Mouse (Mus musculus) hindbrain, embryonic 14.5 days (tissue): Measurements from ENCODE around the gene Lrrc15. TPM values are rescaled to one million over a fixed set of nuclear protein-coding genes. Genes with fewer than 3 reads are reported as not detected.

Experiments
- ATAC-seq: fragments of 200-750 bp; cut with Nextera tagmentation; 2 replicates; pipeline ENCODE4 v1.8.0; 2017; ENCODE audit warnings: moderate number of reproducible peaks, mild to moderate bottlenecking, moderate TSS enrichment, moderate library complexity; ENCODE audit not compliant: low FRiP score
- DNase-seq: peaks from one replicate; pipeline ENCODE4 v3.0.0-alpha.2; 2015; ENCODE audit warnings: low spot score
- H3K27ac ChIP-seq: fragments of 300-500 bp; sonication (generic); 2 replicates; pipeline ENCODE4 v1.5.1; 2014; ENCODE audit warnings: mild to moderate bottlenecking, moderate library complexity
- H3K27me3 ChIP-seq: fragments of 300-500 bp; sonication (generic); 2 replicates; pipeline ENCODE4 v1.6.1; 2014; ENCODE audit warnings: mild to moderate bottlenecking, low read length, mixed read lengths; ENCODE audit not compliant: control insufficient read depth, insufficient read depth
- H3K36me3 ChIP-seq: fragments of 300-500 bp; sonication (generic); replicated peaks from 2 replicates; pipeline ENCODE4 v1.6.1; 2014; ENCODE audit not compliant: control insufficient read depth, insufficient read depth
- H3K4me1 ChIP-seq: fragments of 300-500 bp; sonication (generic); replicated peaks from 2 replicates; pipeline ENCODE4 v1.6.1; 2014; ENCODE audit warnings: antibody characterized with exemption, low read length, mixed read lengths; ENCODE audit not compliant: control insufficient read depth, insufficient read depth
- H3K4me2 ChIP-seq: fragments of 300-500 bp; sonication (generic); replicated peaks from 2 replicates; pipeline ENCODE4 v1.6.1; 2014; ENCODE audit warnings: mild to moderate bottlenecking, moderate library complexity
- H3K4me3 ChIP-seq: fragments of 300-500 bp; sonication (generic); replicated peaks from 2 replicates; pipeline ENCODE4 v1.5.1; 2014; ENCODE audit warnings: mild to moderate bottlenecking, low read length
- H3K9ac ChIP-seq: fragments of 300-500 bp; sonication (generic); 2 replicates; pipeline ENCODE4 v1.6.1; 2014
- H3K9me3 ChIP-seq: fragments of 300-500 bp; sonication (generic); 2 replicates; pipeline ENCODE4 v1.6.1; 2016; ENCODE audit warnings: low read length; ENCODE audit not compliant: control insufficient read depth
- WGBS: fragments of 180-500 bp; shearing (Covaris S2); extraction: QIAGEN DNeasy Blood & Tissue Kit; methylation state at CpG from one replicate; pipeline ENCODE4 v1.1.7; 2014; 5-methylcytosine and 5-hydroxymethylcytosine counted together
- polyA plus RNA-seq: library from polyadenylated mRNA; unstranded; fragments of >200 nt; fragmentation: Nextera tagmentation; extraction: Ambion mirVana; gene quantifications from 2 replicates; pipeline ENCODE4 v1.2.1, GENCODE M21; 2014

The Lrrc15 gene
- polyA plus RNA-seq, 1 experiment from 2014 or later = 0.31 TPM

- no peak overlapping the region for H3K27ac ChIP-seq
- H3K4me1 ChIP-seq = 0 out of 2 replicates have a peak, but pooled peaks cover 7% of the 10 kb centered on the region
- no peaks in the 10 kb centered on the region for H3K36me3 ChIP-seq
- H3K4me2 ChIP-seq = peak overlapping the region; percentile 49
- H3K27me3 ChIP-seq = peaks cover 44% of the 10 kb centered on the region
- WGBS = 2% methylated on average over 15 of the region's 15 CpGs
- peak; percentile 42 for ATAC-seq
- 0 out of 2 replicates have a peak overlapping the region, but pooled peaks have one; percentile 3 for H3K9ac ChIP-seq
- 0 out of 2 replicates have a peak overlapping the region, but pooled peaks have one; percentile 1 for H3K4me3 ChIP-seq
- no peaks in the 10 kb centered on the region for H3K9me3 ChIP-seq
- peak; percentile 73 for DNase-seq
Measured at GRCm38 (mm10) chr16:30283743-30284337, 784 bp upstream of the Lrrc15 start.

- DNase-seq (no peak), ATAC-seq (no peak)
- H3K9ac ChIP-seq = no peak overlapping the region
- H3K36me3 ChIP-seq = no peaks in the 10 kb centered on the region
- H3K27me3 ChIP-seq = peaks cover 44% of the 10 kb centered on the region
- no peak overlapping the region for H3K4me2 ChIP-seq
- WGBS = 13% methylated on average over 4 of the region's 4 CpGs
- H3K27ac ChIP-seq = no peak overlapping the region
- H3K4me1 ChIP-seq = 0 out of 2 replicates have a peak, but pooled peaks cover 7% of the 10 kb centered on the region
- no peaks in the 10 kb centered on the region for H3K9me3 ChIP-seq
- no peak overlapping the region for H3K4me3 ChIP-seq
Measured at GRCm38 (mm10) chr16:30280676-30281297, 2.3 kb downstream of the Lrrc15 start.

- DNase-seq (no peak), ATAC-seq (no peak)
- no peaks in the 10 kb centered on the region for H3K9me3 ChIP-seq
- 78% methylated on average over 11 of the region's 11 CpGs for WGBS
- H3K27ac ChIP-seq = no peak overlapping the region
- H3K4me2 ChIP-seq = no peak overlapping the region
- H3K9ac ChIP-seq = no peak overlapping the region
- H3K36me3 ChIP-seq = no peaks in the 10 kb centered on the region
- no peak overlapping the region for H3K4me3 ChIP-seq
- H3K4me1 ChIP-seq = 0 out of 2 replicates have a peak, but pooled peaks cover 4% of the 10 kb centered on the region
- H3K27me3 ChIP-seq = peaks cover 27% of the 10 kb centered on the region
Measured at GRCm38 (mm10) chr16:30278406-30278805, 4.7 kb downstream of the Lrrc15 start.

- no peak overlapping the region for H3K27ac ChIP-seq
- no peaks in the 10 kb centered on the region for H3K27me3 ChIP-seq
- peak; percentile 17; the same call in 1 of the 2 replicates for ATAC-seq
- H3K9ac ChIP-seq = no peak overlapping the region
- 0 out of 2 replicates have a peak, but pooled peaks cover 5% of the 10 kb centered on the region for H3K4me1 ChIP-seq
- 75% methylated on average over 15 of the region's 15 CpGs for WGBS
- H3K4me3 ChIP-seq = no peak overlapping the region
- no peaks in the 10 kb centered on the region for H3K36me3 ChIP-seq
- H3K4me2 ChIP-seq = no peak overlapping the region
- no peaks in the 10 kb centered on the region for H3K9me3 ChIP-seq
- no peak for DNase-seq
Measured at GRCm38 (mm10) chr16:30275558-30276340, 7.3 kb downstream of the Lrrc15 start.

GRCm38 (mm10) chr16:30273065-30273464 lies 10.0 kb downstream of the Lrrc15 start:
- WGBS = 94% methylated on average over 8 of the region's 8 CpGs
- ATAC-seq = no peak
- H3K4me3 ChIP-seq = no peak overlapping the region
- H3K27ac ChIP-seq = no peak overlapping the region
- no peaks in the 10 kb centered on the region for H3K27me3 ChIP-seq
- no peak overlapping the region for H3K9ac ChIP-seq
- no peak for DNase-seq
- H3K36me3 ChIP-seq = no peaks in the 10 kb centered on the region
- H3K9me3 ChIP-seq = no peaks in the 10 kb centered on the region
- H3K4me1 ChIP-seq = 0 out of 2 replicates have a peak, but pooled peaks cover 5% of the 10 kb centered on the region
- H3K4me2 ChIP-seq = no peak overlapping the region

DNA sequence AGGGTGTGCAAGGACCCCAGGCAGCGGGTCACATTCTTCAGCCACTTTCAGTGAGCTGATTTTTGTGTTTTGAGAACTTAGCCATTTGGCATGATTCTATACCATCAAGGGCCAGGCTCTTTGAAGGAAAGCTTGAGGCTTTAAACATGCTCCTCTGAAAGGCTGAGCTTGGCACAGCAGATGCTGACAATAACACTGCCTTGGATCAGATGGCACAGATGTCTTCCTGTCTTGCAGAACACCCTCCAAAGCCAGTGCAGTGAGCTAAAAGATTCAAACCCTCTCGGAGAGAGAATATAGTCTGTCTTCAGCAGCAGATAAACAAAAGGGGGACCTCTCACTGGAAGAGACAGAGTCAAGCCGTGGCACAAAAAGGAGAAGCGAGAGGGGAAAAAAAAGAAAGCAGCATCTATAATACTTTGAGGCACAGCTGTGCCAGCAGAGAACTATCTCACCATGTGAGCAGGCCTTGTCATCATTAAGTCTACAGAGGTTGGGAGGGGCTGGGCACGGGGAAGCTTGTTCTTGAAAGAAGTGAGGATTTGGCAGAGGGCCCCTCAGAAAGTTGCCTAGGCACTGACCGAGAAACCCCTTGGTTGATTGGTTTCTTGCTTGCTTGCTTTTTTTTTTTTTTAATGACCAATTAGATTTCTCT lies 11.0 kb downstream of the Lrrc15 start:
- DNase-seq (no peak), ATAC-seq (no peak)
- Histone ChIP-seq H3K4me1 (0 out of 2 replicates have a peak, but pooled peaks cover 5% of the 10 kb centered on the region), H3K27me3 (no peaks in the 10 kb centered on the region), H3K27ac (no peak overlapping the region), H3K36me3 (no peaks in the 10 kb centered on the region), H3K9ac (no peak overlapping the region), H3K4me3 (no peak overlapping the region), H3K4me2 (no peak overlapping the region), H3K9me3 (no peaks in the 10 kb centered on the region)
- WGBS = 52% methylated on average over 6 of the region's 6 CpGs

DNA sequence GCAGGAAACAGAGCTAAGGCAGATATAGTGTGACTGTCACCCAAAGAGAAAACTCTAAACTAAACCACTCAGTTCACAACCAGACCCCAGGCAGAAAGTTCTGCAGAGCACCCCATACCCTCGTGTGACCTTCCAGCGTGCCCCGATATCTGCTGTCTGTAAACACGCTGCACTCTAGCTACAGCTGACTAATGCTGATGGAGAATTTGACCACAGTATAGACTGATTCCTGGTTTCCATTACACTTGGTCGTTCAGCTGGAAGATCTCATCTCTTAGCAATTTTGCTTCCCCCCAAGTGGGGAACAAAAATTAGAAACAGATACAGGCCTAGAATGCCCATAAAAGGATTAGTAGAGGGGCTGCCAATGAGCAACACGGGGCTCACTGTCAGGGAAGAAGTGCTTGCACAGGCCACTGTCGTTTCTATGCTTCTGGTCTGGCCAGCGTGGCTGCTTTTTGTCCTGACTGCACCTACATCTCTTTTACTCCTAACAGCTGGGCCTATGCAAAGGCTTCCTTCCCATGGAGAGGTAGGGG lies 11.8 kb downstream of the Lrrc15 start:
- Histone ChIP-seq H3K4me3 (no peak overlapping the region), H3K4me2 (no peak overlapping the region), H3K4me1 (0 out of 2 replicates have a peak, but pooled peaks cover 5% of the 10 kb centered on the region), H3K27me3 (no peaks in the 10 kb centered on the region), H3K9me3 (no peaks in the 10 kb centered on the region), H3K27ac (no peak overlapping the region), H3K36me3 (no peaks in the 10 kb centered on the region), H3K9ac (no peak overlapping the region)
- no peak for DNase-seq
- no peak for ATAC-seq
- WGBS = 78% methylated on average over 8 of the region's 8 CpGs

GRCm38 (mm10) chr16:30267359-30267758 lies 15.7 kb downstream of the Lrrc15 start, which contains the start of gene Cpn2:
Cpn2 (minus strand) TSS chr16:30267499.
- H3K4me1 ChIP-seq = 0 out of 2 replicates have a peak, but pooled peaks cover 1% of the 10 kb centered on the region
- ATAC-seq = no peak
- no peak within 1 kb of the TSS for H3K4me2 ChIP-seq
- no peak within 1 kb of the TSS for H3K9ac ChIP-seq
- no peaks in the 10 kb centered on the region for H3K36me3 ChIP-seq
- DNase-seq = no peak
- H3K27ac ChIP-seq = no peak within 1 kb of the TSS
- no peaks in the 10 kb centered on the region for H3K9me3 ChIP-seq
- 75% methylated on average over 5 of the region's 5 CpGs for WGBS
- no peak within 1 kb of the TSS for H3K4me3 ChIP-seq
- no peaks in the 10 kb centered on the region for H3K27me3 ChIP-seq
